Comparison of ENCODE assay signal across 8 mouse cellular contexts in genomic region chr11:11131414-11132077, GRCm38 (mm10). TPM values are rescaled to one million over a fixed set of nuclear protein-coding genes. Genes with fewer than 3 reads are reported as not detected.
DNase-seq lines count a peak whose midpoint lies in the region; ATAC-seq lines count a peak whose summit lies in the region.

No protein-coding gene starts in this region.

- intact Hi-C loops in left cerebral cortex, postnatal 36 days (cut with DNase I) = loop anchor here (1.0 to 2.0 kb wide), 2 partner anchors 1651 to 1814 kb away; no protein-coding TSS in a partner anchor

- H3K36me3 ChIP-seq in neural tube, embryonic 12.5 days = no peaks in the 10 kb centered on the region

- 56% methylated on average over 14 of the region's 14 CpGs for WGBS in neural tube, embryonic 12.5 days

- no peak overlapping the region for H3K27ac ChIP-seq in neural tube, embryonic 12.5 days

- H3K9me3 ChIP-seq in neural tube, embryonic 12.5 days = no peaks in the 10 kb centered on the region

- peak; percentile 90 for ATAC-seq in neural tube, embryonic 12.5 days (ENCODE audit: low FRiP score, low read depth)

- H3K9ac ChIP-seq in neural tube, embryonic 12.5 days = no peak overlapping the region

- H3K4me2 ChIP-seq in neural tube, embryonic 12.5 days (replicated peaks) = no peak overlapping the region

- H3K4me1 ChIP-seq in neural tube, embryonic 12.5 days = no peaks in the 10 kb centered on the region

- no peak overlapping the region for H3K4me3 ChIP-seq in neural tube, embryonic 12.5 days

- DNase-seq in adrenal gland, postnatal 36 days = peak; percentile 7 to 13
- DNase-seq in adrenal gland, postnatal 25 days = no peak
- peak; percentile 40 for DNase-seq in 3T3-L1 (ENCODE audit: low read depth, low spot score)
- peak; percentile 71 for DNase-seq in embryo, embryonic 11 days
- peak; percentile 1 for DNase-seq in induced T-regulatory cell, adult 2 months (ENCODE audit: low read depth)
- DNase-seq in left cerebral cortex, postnatal 36 days (ENCODE audit: low spot score in 2 of 2) = peak; percentile 22 to 43
- DNase-seq in spleen, postnatal 10 days (ENCODE audit: low spot score in 2 of 2) = no peak

- H3K27me3 ChIP-seq in neural tube, embryonic 12.5 days (replicated peaks) = no peaks in the 10 kb centered on the region

RNA-seq across cellular contexts. Expression of gene Vwc2, which starts 17.5 kb away (rescaled TPM):
- total RNA-seq in adrenal gland, postnatal 36 days (2021) = under 1 TPM in 1 of 2 experiments, not detected in 1; 0.10 TPM
- total RNA-seq in adrenal gland, postnatal 25 days (2021) = 0.15 and 0.71 TPM in 2 replicates
- total RNA-seq in left cerebral cortex, postnatal 36 days (2021) = 10 to 100 TPM in 1 of 2 experiments, 1 to 10 TPM in 1; 9.0 to 10.9 TPM
- polyA plus RNA-seq in neural tube, embryonic 12.5 days (2016; fragmentation: Nextera tagmentation; extraction: Ambion mirVana) = 1.5 and 2.5 TPM in 2 replicates

Comparison
In these comparisons a context has a peak if more than half of its experiments do, and no peak if none do; other contexts are left out.
1. DNase-seq: peak in adrenal gland, postnatal 36 days (2 of 2), 3T3-L1 (single experiment), embryo, embryonic 11 days (single experiment), induced T-regulatory cell, adult 2 months (single experiment) and left cerebral cortex, postnatal 36 days (2 of 2); none in adrenal gland, postnatal 25 days (single experiment) and spleen, postnatal 10 days (0 of 2).